Mouse (Mus musculus) kidney, adult 2 months (tissue): Measurements from ENCODE around the gene Ipo11.

Experiments used
- CTCF ChIP-seq: fragments of 200-500 bp; conservative IDR thresholded peaks from 2 replicates; pipeline ENCODE4 v1.5.1; 2011; ENCODE audit warnings: low read depth, mild to moderate bottlenecking, control low read depth, low read length, moderate library complexity, mixed read lengths; ENCODE audit not compliant: insufficient read depth, insufficient read length
- POLR2A ChIP-seq: fragments of 200-500 bp; IDR thresholded peaks from one replicate; pipeline ENCODE4 v1.6.1; 2011; ENCODE audit warnings: low read depth, low read length, control low read depth

DNA sequence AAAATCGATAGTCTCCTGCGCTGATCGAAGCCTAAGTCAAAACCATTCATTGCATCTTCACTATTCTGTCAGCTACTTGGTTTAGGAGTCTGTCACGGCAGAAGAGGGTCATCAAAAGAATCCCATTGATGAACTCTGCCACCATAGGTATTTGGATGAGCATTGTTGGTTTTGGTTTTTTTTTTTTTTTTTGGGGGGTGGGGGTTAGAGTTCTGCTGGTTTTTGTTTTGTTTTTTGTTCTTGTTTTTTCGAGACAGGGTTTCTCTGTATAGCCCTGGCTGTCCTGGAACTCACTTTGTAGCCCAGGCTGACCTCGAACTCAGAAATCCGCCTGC, 347 bp upstream of the Ipo11 start:
- no peak for TF ChIP-seq POLR2A
- no peak for TF ChIP-seq CTCF
